Mouse (Mus musculus): Measurements from ENCODE around the gene Prss2.

DNA sequence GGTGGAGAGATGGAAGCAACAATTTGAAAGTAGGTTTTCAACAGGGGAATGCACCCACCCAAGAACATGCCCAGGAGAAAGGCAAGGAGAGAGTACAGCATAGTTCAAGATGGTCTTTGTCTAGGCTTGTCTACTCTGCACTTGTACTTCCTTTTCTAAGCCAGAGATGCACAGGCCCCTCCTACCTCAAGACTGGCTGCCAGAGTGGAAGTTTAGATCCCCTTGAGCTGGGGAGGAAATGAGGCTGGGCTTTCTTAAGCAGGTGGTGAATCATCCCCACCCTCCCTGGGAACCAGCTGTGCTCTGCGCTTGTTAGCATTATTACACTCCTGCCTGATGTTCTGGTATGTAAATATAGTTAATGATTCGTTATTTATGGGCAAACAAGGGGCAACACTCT lies 36.7 kb downstream of the Prss2 start:
- no peak for TF ChIP-seq CTCF (IDR thresholded peaks at IDR 0.05; ENCODE audit: low read depth)
- no peak for TF ChIP-seq EP300 (IDR thresholded peaks at IDR 0.05; ENCODE audit: low read depth)
